ENCODE assay signal across 10 mouse cellular contexts in the genomic region with DNA sequence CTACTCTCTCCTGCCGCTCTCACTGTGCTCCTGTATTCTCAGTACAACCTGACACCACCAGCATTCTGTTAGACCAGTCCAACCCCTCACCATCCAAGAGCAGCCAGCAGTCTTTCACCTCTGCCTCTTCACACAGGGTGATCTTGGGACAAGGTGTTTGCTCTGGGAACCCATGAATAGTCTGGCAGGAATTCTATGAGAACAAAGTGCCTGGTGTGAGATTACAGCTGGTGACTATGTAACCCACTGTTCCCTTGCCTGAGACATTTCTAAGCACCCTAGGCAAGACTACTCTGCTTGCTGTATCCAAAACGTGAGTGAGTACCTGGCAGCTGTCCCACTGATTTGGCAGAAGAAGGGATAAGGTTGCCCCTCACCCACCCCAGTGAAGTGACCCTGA. TPM values are rescaled to one million over a fixed set of nuclear protein-coding genes. Genes with fewer than 3 reads are reported as not detected.
A peak's percentile ranks its signal among the peaks of the same experiment; 100 is the strongest.
DNase-seq lines count a peak whose midpoint lies in the region; ATAC-seq and TF ChIP-seq lines count a peak whose summit lies in the region.
"Had no signal": no experiment of that assay in that cellular context is flagged by ENCODE, and none has a peak within 500 bp of the region (broad histone marks: within the 10 kb centered on the region; RNA-seq: fewer than 3 reads in every experiment).

No protein-coding gene starts in this region.

- H3K27ac ChIP-seq in kidney, adult 2 months (ENCODE audit: insufficient read depth, low read depth, low read length): peak overlapping the region; percentile 12; the same call in 1 of the 2 replicates
- peak overlapping the region; percentile 88 for H3K27ac ChIP-seq in embryonic facial prominence, embryonic 15.5 days (replicated peaks)
- peak overlapping the region; percentile 94 for H3K27ac ChIP-seq in heart, postnatal 0 days (ENCODE audit: low read depth)
- H3K27ac ChIP-seq in lung, postnatal 0 days (ENCODE audit: low read length): peak overlapping the region; percentile 78
- H3K27ac ChIP-seq in hindbrain, embryonic 14.5 days: no peak overlapping the region

- ATAC-seq in embryonic facial prominence, embryonic 15.5 days (ENCODE audit: insufficient number of reproducible peaks, low FRiP score, low TSS enrichment, low read depth): no peak
- peak; percentile 2; the same call in 1 of the 2 replicates for ATAC-seq in heart, postnatal 0 days (ENCODE audit: insufficient read depth, low read depth)
- ATAC-seq in lung, postnatal 0 days: no peak
- ATAC-seq in hindbrain, embryonic 14.5 days (ENCODE audit: low FRiP score): no peak

- H3K9me3 ChIP-seq in embryonic facial prominence, embryonic 15.5 days (replicated peaks): no peaks in the 10 kb centered on the region
- H3K9me3 ChIP-seq in heart, postnatal 0 days (replicated peaks; ENCODE audit: control insufficient read depth, low read length): no peaks in the 10 kb centered on the region
- H3K9me3 ChIP-seq in lung, postnatal 0 days (ENCODE audit: low read length): no peaks in the 10 kb centered on the region
- H3K9me3 ChIP-seq in hindbrain, embryonic 14.5 days (ENCODE audit: control insufficient read depth, low read length): no peaks in the 10 kb centered on the region
- H3K9me3 ChIP-seq: megakaryocyte, embryonic 14.5 days had no signal

- TF ChIP-seq EP300 in heart, postnatal 0 days (IDR thresholded peaks at IDR 0.05; ENCODE audit: low read depth): peak; percentile 44; the same call in 1 of the 2 replicates
- TF ChIP-seq EP300 in lung, postnatal 0 days (IDR thresholded peaks at IDR 0.05): no peak; the same call in 1 of the 2 replicates

- DNase-seq in kidney, adult 2 months: peak; percentile 62
- DNase-seq in kidney, postnatal 10 days: no peak
- DNase-seq in heart, postnatal 0 days (ENCODE audit: low spot score): peak; percentile 68
- peak; percentile 66 for DNase-seq in lung, postnatal 0 days (ENCODE audit: low spot score)
- DNase-seq in hindbrain, embryonic 14.5 days (ENCODE audit: low spot score): no peak
- no peak for DNase-seq in adrenal gland, postnatal 25 days
- DNase-seq in retina, postnatal 1 day: no peak
- DNase-seq: cerebellum, adult 9-11 months had no signal

- H3K4me1 ChIP-seq in kidney, adult 2 months (ENCODE audit: control insufficient read depth, insufficient read depth, low read length): peaks cover 40% of the 10 kb centered on the region
- peaks cover 38% of the 10 kb centered on the region for H3K4me1 ChIP-seq in embryonic facial prominence, embryonic 15.5 days
- peaks cover 39% of the 10 kb centered on the region for H3K4me1 ChIP-seq in heart, postnatal 0 days (ENCODE audit: control insufficient read depth, insufficient read depth)
- H3K4me1 ChIP-seq in lung, postnatal 0 days (ENCODE audit: insufficient read depth, low read depth, low read length): peaks cover 21% of the 10 kb centered on the region
- peaks cover 21% of the 10 kb centered on the region for H3K4me1 ChIP-seq in hindbrain, embryonic 14.5 days (replicated peaks; ENCODE audit: control insufficient read depth, insufficient read depth, low read length)

- H3K27me3 ChIP-seq in kidney, adult 2 months (replicated peaks; ENCODE audit: control insufficient read depth, insufficient read depth, low read length): no peaks in the 10 kb centered on the region
- H3K27me3 ChIP-seq in embryonic facial prominence, embryonic 15.5 days: no peaks in the 10 kb centered on the region
- no peaks in the 10 kb centered on the region for H3K27me3 ChIP-seq in heart, postnatal 0 days (ENCODE audit: control insufficient read depth, insufficient read depth, low read length)
- H3K27me3 ChIP-seq in lung, postnatal 0 days (replicated peaks; ENCODE audit: insufficient read depth, low read length): no peaks in the 10 kb centered on the region
- no peaks in the 10 kb centered on the region for H3K27me3 ChIP-seq in hindbrain, embryonic 14.5 days (ENCODE audit: control insufficient read depth, insufficient read depth, low read length)
- H3K27me3 ChIP-seq: megakaryocyte, embryonic 14.5 days had no signal

- TF ChIP-seq CTCF in kidney, adult 2 months (conservative IDR thresholded peaks at IDR 0.05; ENCODE audit: insufficient read depth, insufficient read length, low read depth, low read length): no peak
- no peak for TF ChIP-seq CTCF in heart, postnatal 0 days (IDR thresholded peaks at IDR 0.05; ENCODE audit: low read depth)
- TF ChIP-seq CTCF in lung, postnatal 0 days (IDR thresholded peaks at IDR 0.05): no peak

- WGBS in kidney, adult 2 months: 23% methylated on average over 2 of the region's 2 CpGs
- WGBS in embryonic facial prominence, embryonic 15.5 days: 57% methylated on average over 2 of the region's 2 CpGs
- 15% methylated on average over 2 of the region's 2 CpGs for WGBS in heart, postnatal 0 days
- WGBS in lung, postnatal 0 days: 36% methylated on average over 2 of the region's 2 CpGs
- WGBS in hindbrain, embryonic 14.5 days: 63% methylated on average over 2 of the region's 2 CpGs

- H3K9ac ChIP-seq in embryonic facial prominence, embryonic 15.5 days: no peak overlapping the region
- H3K9ac ChIP-seq in heart, postnatal 0 days (replicated peaks; ENCODE audit: low read depth, low read length): no peak overlapping the region; the same call in 1 of the 2 replicates
- H3K9ac ChIP-seq in lung, postnatal 0 days (replicated peaks; ENCODE audit: low read depth): no peak overlapping the region
- H3K9ac ChIP-seq in hindbrain, embryonic 14.5 days: no peak overlapping the region

- peaks cover 1% of the 10 kb centered on the region; the same call in 1 of the 2 replicates for H3K36me3 ChIP-seq in kidney, adult 2 months (ENCODE audit: control insufficient read depth, insufficient read depth, low read length)
- peaks cover 51% of the 10 kb centered on the region for H3K36me3 ChIP-seq in embryonic facial prominence, embryonic 15.5 days
- H3K36me3 ChIP-seq in heart, postnatal 0 days (replicated peaks; ENCODE audit: control insufficient read depth, insufficient read depth, low read length): peaks cover 35% of the 10 kb centered on the region
- peaks cover 24% of the 10 kb centered on the region; the same call in 1 of the 2 replicates for H3K36me3 ChIP-seq in lung, postnatal 0 days (ENCODE audit: insufficient read depth, low read length)
- H3K36me3 ChIP-seq in hindbrain, embryonic 14.5 days (replicated peaks; ENCODE audit: control insufficient read depth, insufficient read depth): peaks cover 54% of the 10 kb centered on the region

- no peak overlapping the region for H3K4me3 ChIP-seq in kidney, adult 2 months (ENCODE audit: insufficient read depth, low read depth, low read length)
- H3K4me3 ChIP-seq in embryonic facial prominence, embryonic 15.5 days (replicated peaks): no peak overlapping the region
- H3K4me3 ChIP-seq in heart, postnatal 0 days (ENCODE audit: low read depth, low read length): no peak overlapping the region
- no peak overlapping the region for H3K4me3 ChIP-seq in lung, postnatal 0 days (ENCODE audit: low read depth, low read length)
- H3K4me3 ChIP-seq in hindbrain, embryonic 14.5 days (replicated peaks; ENCODE audit: low read length): no peak overlapping the region

- TF ChIP-seq POLR2A in kidney, adult 2 months (IDR thresholded peaks at IDR 0.05; ENCODE audit: low read depth, low read length): no peak

- no peak overlapping the region for H3K4me2 ChIP-seq in embryonic facial prominence, embryonic 15.5 days (replicated peaks)
- H3K4me2 ChIP-seq in heart, postnatal 0 days (ENCODE audit: low read depth, low read length): no peak overlapping the region
- no peak overlapping the region for H3K4me2 ChIP-seq in lung, postnatal 0 days (replicated peaks; ENCODE audit: low read depth, low read length)
- no peak overlapping the region for H3K4me2 ChIP-seq in hindbrain, embryonic 14.5 days (replicated peaks)

RNA-seq across cellular contexts. Expression of gene Nadk, which starts 1.2 kb away (rescaled TPM):
- polyA plus RNA-seq in kidney, adult 2 months (2012; rRNA removed): 141 and 153 TPM in 2 replicates
- 83.0 and 88.5 TPM in 2 replicates for polyA plus RNA-seq in embryonic facial prominence, embryonic 15.5 days (2015; fragmentation: Nextera tagmentation; extraction: Ambion mirVana)
- total RNA-seq in heart, postnatal 0 days (2014; rRNA removed; ENCODE audit: low replicate concordance): 48.0 and 52.7 TPM in 2 replicates
- polyA plus RNA-seq in heart, postnatal 0 days (2015; fragmentation: Nextera tagmentation; extraction: Ambion mirVana): 36.0 and 37.4 TPM in 2 replicates
- polyA plus RNA-seq in lung, postnatal 0 days (2015; fragmentation: Nextera tagmentation; extraction: Ambion mirVana): 70.9 and 76.3 TPM in 2 replicates
- 82.9 and 92.1 TPM in 2 replicates for polyA plus RNA-seq in hindbrain, embryonic 14.5 days (2014; fragmentation: Nextera tagmentation; extraction: Ambion mirVana)
- total RNA-seq in adrenal gland, postnatal 25 days (2021): 294 and 306 TPM in 2 replicates

RNA-seq across cellular contexts. Expression of gene Slc35e2, which starts 40.3 kb away (rescaled TPM):
- 7.5 and 7.9 TPM in 2 replicates for polyA plus RNA-seq in kidney, adult 2 months (2012; rRNA removed)
- polyA plus RNA-seq in embryonic facial prominence, embryonic 15.5 days (2015; fragmentation: Nextera tagmentation; extraction: Ambion mirVana): 7.7 and 9.3 TPM in 2 replicates
- 11.8 and 14.4 TPM in 2 replicates for total RNA-seq in heart, postnatal 0 days (2014; rRNA removed; ENCODE audit: low replicate concordance)
- 3.6 and 4.4 TPM in 2 replicates for polyA plus RNA-seq in heart, postnatal 0 days (2015; fragmentation: Nextera tagmentation; extraction: Ambion mirVana)
- polyA plus RNA-seq in lung, postnatal 0 days (2015; fragmentation: Nextera tagmentation; extraction: Ambion mirVana): 3.1 and 3.7 TPM in 2 replicates
- polyA plus RNA-seq in hindbrain, embryonic 14.5 days (2014; fragmentation: Nextera tagmentation; extraction: Ambion mirVana): 19.9 and 23.6 TPM in 2 replicates
- total RNA-seq in adrenal gland, postnatal 25 days (2021): 36.8 and 52.0 TPM in 2 replicates

Comparison
In these comparisons a context has a peak if more than half of its experiments do, and no peak if none do; other contexts are left out.
1. DNase-seq: peak in kidney, adult 2 months (single experiment), heart, postnatal 0 days (single experiment) and lung, postnatal 0 days (single experiment); none in kidney, postnatal 10 days (single experiment), hindbrain, embryonic 14.5 days (single experiment), adrenal gland, postnatal 25 days (single experiment) and retina, postnatal 1 day (single experiment).